Comparison of ENCODE assay signal across 11 mouse cellular contexts in genomic region chr1:192693644-192694043, GRCm38 (mm10).
"Had no signal": no experiment of that assay in that cellular context is flagged by ENCODE, and none has a peak within 500 bp of the region (broad histone marks: within the 10 kb centered on the region; RNA-seq: fewer than 3 reads in every experiment).

No protein-coding gene starts in this region.

- H3K4me1 ChIP-seq: stomach, embryonic 15.5 days had no signal

- H3K9ac ChIP-seq: neural tube, embryonic 13.5 days; neural tube, embryonic 15.5 days; stomach, embryonic 15.5 days had no signal

- H3K4me3 ChIP-seq: neural tube, embryonic 13.5 days; neural tube, embryonic 15.5 days; stomach, embryonic 15.5 days had no signal

- H3K36me3 ChIP-seq: neural tube, embryonic 13.5 days; neural tube, embryonic 15.5 days; stomach, embryonic 15.5 days had no signal

- H3K9me3 ChIP-seq: neural tube, embryonic 13.5 days; neural tube, embryonic 15.5 days; stomach, embryonic 15.5 days had no signal

- H3K27me3 ChIP-seq: neural tube, embryonic 13.5 days; neural tube, embryonic 15.5 days; stomach, embryonic 15.5 days had no signal

- DNase-seq: retina, postnatal 1 day; right cerebral cortex, adult 18-20 months; right cerebral cortex, postnatal 14 days; right cerebral cortex, postnatal 25 days; right cerebral cortex, postnatal 4 days; spleen, adult 18-20 months; thymus, adult 18-20 months had no signal

- H3K27ac ChIP-seq: neural tube, embryonic 13.5 days; neural tube, embryonic 15.5 days; stomach, embryonic 15.5 days; stomach, postnatal 0 days had no signal

- H3K4me2 ChIP-seq: neural tube, embryonic 13.5 days; neural tube, embryonic 15.5 days; stomach, embryonic 15.5 days had no signal
